Mouse (Mus musculus): ENCODE measurements around the gene Krt28. TPM values are rescaled to one million over a fixed set of nuclear protein-coding genes. Genes with fewer than 3 reads are reported as not detected.

The Krt28 gene
- polyA plus RNA-seq, 1 experiment from 2014 or later = 0.89 TPM

- 0 out of 2 replicates have a peak, but pooled peaks cover 5% of the 10 kb centered on the region for H3K27me3 ChIP-seq
- no peak overlapping the region for H3K4me2 ChIP-seq
- no peaks in the 10 kb centered on the region for H3K36me3 ChIP-seq
- H3K4me1 ChIP-seq (replicated peaks) = no peaks in the 10 kb centered on the region
- no peak overlapping the region for H3K27ac ChIP-seq (replicated peaks)
- no peak overlapping the region for H3K4me3 ChIP-seq
- no peaks in the 10 kb centered on the region for H3K9me3 ChIP-seq
- ATAC-seq (ENCODE audit: low read depth) = no peak
- no peak overlapping the region for H3K9ac ChIP-seq
- WGBS = 44% methylated on average over 3 of the region's 3 CpGs
Measured at GRCm38 (mm10) chr11:99396034-99396433, 21.3 kb upstream of the Krt28 start.

GRCm38 (mm10) chr11:99392492-99392891 is 17.8 kb upstream of the Krt28 start:
- Histone ChIP-seq H3K4me1 (replicated peaks) (peaks cover under 1% of the 10 kb centered on the region), H3K36me3 (no peaks in the 10 kb centered on the region), H3K9ac (no peak overlapping the region), H3K27me3 (no peaks in the 10 kb centered on the region), H3K9me3 (no peaks in the 10 kb centered on the region), H3K4me2 (no peak overlapping the region), H3K4me3 (no peak overlapping the region), H3K27ac (replicated peaks) (no peak overlapping the region)
- no peak for ATAC-seq (ENCODE audit: low read depth)
- WGBS = 85% methylated on average over 10 of the region's 10 CpGs

- ATAC-seq (ENCODE audit: low read depth) = no peak
Measured at GRCm38 (mm10) chr11:99391375-99391774, 16.7 kb upstream of the Krt28 start.

GRCm38 (mm10) chr11:99390866-99391265 is 16.2 kb upstream of the Krt28 start:
- no peaks in the 10 kb centered on the region for H3K27me3 ChIP-seq
- no peaks in the 10 kb centered on the region for H3K9me3 ChIP-seq
- H3K4me1 ChIP-seq (replicated peaks) = peaks cover 14% of the 10 kb centered on the region
- no peaks in the 10 kb centered on the region for H3K36me3 ChIP-seq
- H3K9ac ChIP-seq = no peak overlapping the region
- H3K27ac ChIP-seq (replicated peaks) = no peak overlapping the region
- no peak overlapping the region for H3K4me2 ChIP-seq
- H3K4me3 ChIP-seq = no peak overlapping the region
- WGBS = 82% methylated on average over 7 of the region's 7 CpGs
- no peak for ATAC-seq (ENCODE audit: low read depth)

More at GRCm38 (mm10) chr11:99391375-99391774, 16.7 kb upstream of the Krt28 start:
- H3K9me3 ChIP-seq = no peaks in the 10 kb centered on the region
- H3K4me3 ChIP-seq = no peak overlapping the region
- H3K4me1 ChIP-seq (replicated peaks) = peaks cover 12% of the 10 kb centered on the region
- no peaks in the 10 kb centered on the region for H3K36me3 ChIP-seq
- H3K27ac ChIP-seq (replicated peaks) = no peak overlapping the region
- no peak overlapping the region for H3K9ac ChIP-seq
- WGBS = 88% methylated on average over 6 of the region's 6 CpGs
- no peaks in the 10 kb centered on the region for H3K27me3 ChIP-seq
- H3K4me2 ChIP-seq = no peak overlapping the region

- H3K9ac ChIP-seq = no peak within 1 kb of the TSS
- 86% methylated on average over 4 of the region's 4 CpGs for WGBS
Measured at GRCm38 (mm10) chr11:99389264-99389663, 14.6 kb upstream of the Krt28 start, which contains the start of gene Krt10. Gene Krt10 (minus strand): TSS chr11:99389364.

GRCm38 (mm10) chr11:99388661-99389060 is 14.0 kb upstream of the Krt28 start:
- no peak for ATAC-seq (ENCODE audit: low read depth)
- peaks cover 7% of the 10 kb centered on the region for H3K27me3 ChIP-seq
- H3K36me3 ChIP-seq = no peaks in the 10 kb centered on the region
- 93% methylated on average over 18 of the region's 18 CpGs for WGBS
- H3K9me3 ChIP-seq = no peaks in the 10 kb centered on the region
- H3K27ac ChIP-seq (replicated peaks) = no peak overlapping the region
- H3K4me3 ChIP-seq = no peak overlapping the region
- H3K9ac ChIP-seq = no peak overlapping the region
- H3K4me2 ChIP-seq = no peak overlapping the region
- peaks cover 14% of the 10 kb centered on the region for H3K4me1 ChIP-seq (replicated peaks)

More at GRCm38 (mm10) chr11:99389264-99389663, 14.6 kb upstream of the Krt28 start, which contains the start of gene Krt10:
- H3K27me3 ChIP-seq = peaks cover under 1% of the 10 kb centered on the region; the same call in 1 of the 2 replicates
- H3K27ac ChIP-seq (replicated peaks) = no peak within 1 kb of the TSS
- ATAC-seq (ENCODE audit: low read depth) = no peak
- no peaks in the 10 kb centered on the region for H3K9me3 ChIP-seq
- H3K36me3 ChIP-seq = no peaks in the 10 kb centered on the region
- no peak within 1 kb of the TSS for H3K4me3 ChIP-seq
- H3K4me1 ChIP-seq (replicated peaks) = peaks cover 14% of the 10 kb centered on the region
- no peak within 1 kb of the TSS for H3K4me2 ChIP-seq

GRCm38 (mm10) chr11:99385813-99386721 is 11.4 kb upstream of the Krt28 start:
- Histone ChIP-seq H3K4me2 (peak overlapping the region; percentile 73), H3K27ac (replicated peaks) (peak overlapping the region; percentile 95), H3K4me3 (peak overlapping the region; percentile 57), H3K4me1 (replicated peaks) (peaks cover 14% of the 10 kb centered on the region), H3K36me3 (no peaks in the 10 kb centered on the region), H3K27me3 (peaks cover 28% of the 10 kb centered on the region), H3K9ac (peak overlapping the region; percentile 82), H3K9me3 (no peaks in the 10 kb centered on the region)
- 2% methylated on average over 71 of the region's 71 CpGs for WGBS
- ATAC-seq (ENCODE audit: low read depth) = peak; percentile 84; the same call in 1 of the 2 replicates

GRCm38 (mm10) chr11:99379568-99379967 is 4.9 kb upstream of the Krt28 start:
- Histone ChIP-seq H3K4me2 (no peak overlapping the region), H3K9me3 (no peaks in the 10 kb centered on the region), H3K4me1 (replicated peaks) (no peaks in the 10 kb centered on the region), H3K4me3 (no peak overlapping the region), H3K36me3 (no peaks in the 10 kb centered on the region), H3K9ac (no peak overlapping the region), H3K27me3 (peaks cover 38% of the 10 kb centered on the region), H3K27ac (replicated peaks) (no peak overlapping the region)
- WGBS = 18% methylated on average over 5 of the region's 5 CpGs
- ATAC-seq (ENCODE audit: low read depth) = no peak; the same call in 1 of the 2 replicates

GRCm38 (mm10) chr11:99369853-99370451 is 4.8 kb downstream of the Krt28 start:
- H3K27me3 ChIP-seq = no peaks in the 10 kb centered on the region; the same call in 1 of the 2 replicates
- H3K9ac ChIP-seq = no peak overlapping the region
- H3K4me2 ChIP-seq = no peak overlapping the region
- H3K9me3 ChIP-seq = no peaks in the 10 kb centered on the region
- ATAC-seq (ENCODE audit: low read depth) = no peak
- WGBS = 86% methylated on average over 8 of the region's 8 CpGs
- H3K36me3 ChIP-seq = no peaks in the 10 kb centered on the region
- H3K4me3 ChIP-seq = no peak overlapping the region
- no peak overlapping the region for H3K27ac ChIP-seq (replicated peaks)
- no peaks in the 10 kb centered on the region for H3K4me1 ChIP-seq (replicated peaks)

- ATAC-seq (ENCODE audit: low read depth) = no peak
- Histone ChIP-seq H3K4me1 (replicated peaks) (no peaks in the 10 kb centered on the region), H3K36me3 (no peaks in the 10 kb centered on the region), H3K9ac (no peak overlapping the region), H3K4me2 (no peak overlapping the region), H3K27ac (replicated peaks) (no peak overlapping the region), H3K27me3 (no peaks in the 10 kb centered on the region; the same call in 1 of the 2 replicates), H3K4me3 (no peak overlapping the region), H3K9me3 (no peaks in the 10 kb centered on the region)
- WGBS = 19% methylated on average over 3 of the region's 3 CpGs
Measured at GRCm38 (mm10) chr11:99369229-99369628, 5.5 kb downstream of the Krt28 start.

GRCm38 (mm10) chr11:99366791-99367190 is 7.9 kb downstream of the Krt28 start:
- 42% methylated on average over 10 of the region's 10 CpGs for WGBS
- no peaks in the 10 kb centered on the region; the same call in 1 of the 2 replicates for H3K27me3 ChIP-seq

GRCm38 (mm10) chr11:99364412-99364811 is 10.3 kb downstream of the Krt28 start:
- Histone ChIP-seq H3K9ac (no peak overlapping the region), H3K4me2 (no peak overlapping the region), H3K36me3 (no peaks in the 10 kb centered on the region), H3K27ac (replicated peaks) (no peak overlapping the region), H3K9me3 (no peaks in the 10 kb centered on the region), H3K4me1 (replicated peaks) (no peaks in the 10 kb centered on the region), H3K4me3 (no peak overlapping the region), H3K27me3 (no peaks in the 10 kb centered on the region)
- no peak for ATAC-seq (ENCODE audit: low read depth)
- WGBS = 25% methylated on average over 9 of the region's 9 CpGs

More at GRCm38 (mm10) chr11:99366791-99367190, 7.9 kb downstream of the Krt28 start:
- Histone ChIP-seq H3K4me2 (no peak overlapping the region), H3K4me3 (no peak overlapping the region), H3K4me1 (replicated peaks) (no peaks in the 10 kb centered on the region), H3K9me3 (no peaks in the 10 kb centered on the region), H3K36me3 (no peaks in the 10 kb centered on the region), H3K9ac (no peak overlapping the region), H3K27ac (replicated peaks) (no peak overlapping the region)
- no peak for ATAC-seq (ENCODE audit: low read depth)
